Mouse (Mus musculus) T-helper 2 cell (primary cell): ENCODE data around the gene Tmem260.

Experiments
- in situ Hi-C: fragments of 300-600 bp; cut with MboI, MseI; formaldehyde crosslinking; loops from one replicate; pipeline ENCODE4 v1.15.1; 2025; ENCODE audit warnings: high pct_unique_total_duplicates

The Tmem260 gene

GRCm38 (mm10) chr14:48553216-48553615 lies 107.3 kb downstream of the Tmem260 start:
- in situ Hi-C loops = no loop called here

GRCm38 (mm10) chr14:48553754-48554153 lies 107.8 kb downstream of the Tmem260 start:
- in situ Hi-C loops = no loop called here

GRCm38 (mm10) chr14:48558975-48559374 lies 113.1 kb downstream of the Tmem260 start:
- in situ Hi-C loops = no loop called here

GRCm38 (mm10) chr14:48559736-48560135 lies 113.8 kb downstream of the Tmem260 start:
- in situ Hi-C loops = no loop called here

GRCm38 (mm10) chr14:48566596-48566995 lies 120.7 kb downstream of the Tmem260 start:
- in situ Hi-C loops = no loop called here
